Mouse (Mus musculus): ENCODE measurements around the gene Rad51b. TPM values are rescaled to one million over a fixed set of nuclear protein-coding genes. Genes with fewer than 3 reads are reported as not detected.
A peak's percentile ranks its signal among the peaks of the same experiment; 100 is the strongest.

The Rad51b gene
- total and polyA plus RNA-seq, 3 experiments, result 0.47 to 0.50 (median 0.49) TPM

- H3K79me2 ChIP-seq (replicated peaks; ENCODE audit: control insufficient read depth, insufficient read depth, low read length), result no peaks in the 10 kb centered on the region
- H3K4me1 ChIP-seq (ENCODE audit: control insufficient read depth, insufficient read depth, low read length), result no peaks in the 10 kb centered on the region
- no peak overlapping the region for H3K27ac ChIP-seq
- intact Hi-C loops (cut with DNase I), result no loop called here
- H3K36me3 ChIP-seq (ENCODE audit: control insufficient read depth, insufficient read depth, low read length), result no peaks in the 10 kb centered on the region
- no peak overlapping the region for H3K4me3 ChIP-seq
- H3K9ac ChIP-seq (ENCODE audit: low read depth, low read length), result no peak overlapping the region
- TF ChIP-seq POLR2A (IDR thresholded peaks at IDR 0.05; ENCODE audit: insufficient read depth, low read depth, low read length), result no peak
- TF ChIP-seq EP300 (IDR thresholded peaks at IDR 0.05; ENCODE audit: insufficient read depth, low read depth, low read length), result no peak
- no peak for TF ChIP-seq CTCF (IDR thresholded peaks at IDR 0.05)
- H3K27me3 ChIP-seq (ENCODE audit: control insufficient read depth, insufficient read depth, low read length), result no peaks in the 10 kb centered on the region
- DNase-seq, result no peak
- 72% methylated on average over 2 of the region's 2 CpGs for WGBS
These were observed 85.3 kb downstream of the Rad51b start for GRCm38 (mm10) chr12:79382416-79382815.

- DNase-seq, result peak in 1 of 2 experiments; percentile 10
- 68% methylated on average over 3 of the region's 3 CpGs for WGBS
- no peak overlapping the region for H3K4me3 ChIP-seq
- intact Hi-C loops (cut with DNase I), result no loop called here
- no peaks in the 10 kb centered on the region for H3K27me3 ChIP-seq (ENCODE audit: control insufficient read depth, insufficient read depth, low read length)
- no peaks in the 10 kb centered on the region for H3K79me2 ChIP-seq (replicated peaks; ENCODE audit: control insufficient read depth, insufficient read depth, low read length)
- H3K27ac ChIP-seq, result no peak overlapping the region
- no peak overlapping the region for H3K9ac ChIP-seq (ENCODE audit: low read depth, low read length)
- no peaks in the 10 kb centered on the region for H3K36me3 ChIP-seq (ENCODE audit: control insufficient read depth, insufficient read depth, low read length)
- TF ChIP-seq POLR2A (IDR thresholded peaks at IDR 0.05; ENCODE audit: insufficient read depth, low read depth, low read length) (no peak), CTCF (IDR thresholded peaks at IDR 0.05) (no peak), EP300 (IDR thresholded peaks at IDR 0.05; ENCODE audit: insufficient read depth, low read depth, low read length) (no peak)
- H3K4me1 ChIP-seq (ENCODE audit: control insufficient read depth, insufficient read depth, low read length), result no peaks in the 10 kb centered on the region; the same call in 1 of the 2 replicates
These were observed 86.5 kb downstream of the Rad51b start for GRCm38 (mm10) chr12:79383583-79383982.

- no peaks in the 10 kb centered on the region; the same call in 1 of the 2 replicates for H3K4me1 ChIP-seq (ENCODE audit: control insufficient read depth, insufficient read depth, low read length)
- no peaks in the 10 kb centered on the region for H3K79me2 ChIP-seq (replicated peaks; ENCODE audit: control insufficient read depth, insufficient read depth, low read length)
- H3K27me3 ChIP-seq (ENCODE audit: control insufficient read depth, insufficient read depth, low read length), result no peaks in the 10 kb centered on the region
- WGBS, result 57% methylated on average over 9 of the region's 9 CpGs
- H3K27ac ChIP-seq, result no peak overlapping the region
- intact Hi-C loops (cut with DNase I), result no loop called here
- no peak overlapping the region for H3K4me3 ChIP-seq
- no peak for TF ChIP-seq POLR2A (IDR thresholded peaks at IDR 0.05; ENCODE audit: insufficient read depth, low read depth, low read length)
- no peak for TF ChIP-seq EP300 (IDR thresholded peaks at IDR 0.05; ENCODE audit: insufficient read depth, low read depth, low read length)
- no peak for TF ChIP-seq CTCF (IDR thresholded peaks at IDR 0.05)
- DNase-seq, result no peak
- H3K36me3 ChIP-seq (ENCODE audit: control insufficient read depth, insufficient read depth, low read length), result no peaks in the 10 kb centered on the region
- no peak overlapping the region for H3K9ac ChIP-seq (ENCODE audit: low read depth, low read length)
These were observed 87.7 kb downstream of the Rad51b start for GRCm38 (mm10) chr12:79384787-79385186.

GRCm38 (mm10) chr12:79385199-79385598 lies 88.1 kb downstream of the Rad51b start:
- H3K27ac ChIP-seq, result no peak overlapping the region
- no peaks in the 10 kb centered on the region for H3K36me3 ChIP-seq (ENCODE audit: control insufficient read depth, insufficient read depth, low read length)
- WGBS, result 96% methylated on average over 5 of the region's 5 CpGs

GRCm38 (mm10) chr12:79387886-79388285 lies 90.8 kb downstream of the Rad51b start:
- Histone ChIP-seq H3K27me3 (ENCODE audit: control insufficient read depth, insufficient read depth, low read length) (0 out of 2 replicates have a peak, but pooled peaks cover under 1% of the 10 kb centered on the region), H3K4me1 (ENCODE audit: control insufficient read depth, insufficient read depth, low read length) (no peaks in the 10 kb centered on the region; the same call in 1 of the 2 replicates), H3K27ac (no peak overlapping the region), H3K36me3 (ENCODE audit: control insufficient read depth, insufficient read depth, low read length) (no peaks in the 10 kb centered on the region), H3K9ac (ENCODE audit: low read depth, low read length) (no peak overlapping the region), H3K4me3 (no peak overlapping the region), H3K79me2 (replicated peaks; ENCODE audit: control insufficient read depth, insufficient read depth, low read length) (no peaks in the 10 kb centered on the region)
- intact Hi-C loops (cut with DNase I), result no loop called here
- TF ChIP-seq EP300 (IDR thresholded peaks at IDR 0.05; ENCODE audit: insufficient read depth, low read depth, low read length) (no peak), CTCF (IDR thresholded peaks at IDR 0.05) (no peak), POLR2A (IDR thresholded peaks at IDR 0.05; ENCODE audit: insufficient read depth, low read depth, low read length) (no peak)
- DNase-seq, result no peak
- 79% methylated on average over 6 of the region's 6 CpGs for WGBS

More at GRCm38 (mm10) chr12:79385199-79385598, 88.1 kb downstream of the Rad51b start:
- Histone ChIP-seq H3K9ac (ENCODE audit: low read depth, low read length) (no peak overlapping the region), H3K27me3 (ENCODE audit: control insufficient read depth, insufficient read depth, low read length) (no peaks in the 10 kb centered on the region), H3K79me2 (replicated peaks; ENCODE audit: control insufficient read depth, insufficient read depth, low read length) (no peaks in the 10 kb centered on the region), H3K4me1 (ENCODE audit: control insufficient read depth, insufficient read depth, low read length) (no peaks in the 10 kb centered on the region; the same call in 1 of the 2 replicates), H3K4me3 (no peak overlapping the region)
- intact Hi-C loops (cut with DNase I), result no loop called here
- TF ChIP-seq EP300 (IDR thresholded peaks at IDR 0.05; ENCODE audit: insufficient read depth, low read depth, low read length), result no peak
- no peak for TF ChIP-seq POLR2A (IDR thresholded peaks at IDR 0.05; ENCODE audit: insufficient read depth, low read depth, low read length)
- TF ChIP-seq CTCF (IDR thresholded peaks at IDR 0.05), result no peak
- no peak for DNase-seq

- H3K4me1 ChIP-seq (ENCODE audit: control insufficient read depth, insufficient read depth, low read length), result no peaks in the 10 kb centered on the region; the same call in 1 of the 2 replicates
- no peaks in the 10 kb centered on the region for H3K36me3 ChIP-seq (ENCODE audit: control insufficient read depth, insufficient read depth, low read length)
- intact Hi-C loops (cut with DNase I), result no loop called here
- no peaks in the 10 kb centered on the region for H3K79me2 ChIP-seq (replicated peaks; ENCODE audit: control insufficient read depth, insufficient read depth, low read length)
- WGBS, result 96% methylated on average over 3 of the region's 3 CpGs
- no peak overlapping the region for H3K4me3 ChIP-seq
- DNase-seq, result no peak
- no peak overlapping the region for H3K9ac ChIP-seq (ENCODE audit: low read depth, low read length)
- no peak for TF ChIP-seq POLR2A (IDR thresholded peaks at IDR 0.05; ENCODE audit: insufficient read depth, low read depth, low read length)
- TF ChIP-seq EP300 (IDR thresholded peaks at IDR 0.05; ENCODE audit: insufficient read depth, low read depth, low read length), result no peak
- no peak for TF ChIP-seq CTCF (IDR thresholded peaks at IDR 0.05)
- 0 out of 2 replicates have a peak, but pooled peaks cover 1% of the 10 kb centered on the region for H3K27me3 ChIP-seq (ENCODE audit: control insufficient read depth, insufficient read depth, low read length)
- H3K27ac ChIP-seq, result no peak overlapping the region
These were observed 92.2 kb downstream of the Rad51b start for GRCm38 (mm10) chr12:79389251-79389650.

Measured in heart, adult 2 months (tissue).